Mouse (Mus musculus) 3T3-L1 (cell line): ENCODE results near the gene Psmd13.
A peak's percentile ranks its signal among the peaks of the same experiment; 100 is the strongest.

Source experiments
- DNase-seq: peaks from one replicate; pipeline ENCODE4 v3.0.0-alpha.2; 2015; ENCODE audit warnings: low read depth, low spot score

Psmd13 gene

GRCm38 (mm10) chr7:140907131-140907530 is 25.4 kb downstream of the Psmd13 start:
- DNase-seq, result no peak

GRCm38 (mm10) chr7:140907697-140908096 is 25.9 kb downstream of the Psmd13 start:
- no peak for DNase-seq

- no peak for DNase-seq
These were observed 26.4 kb downstream of the Psmd13 start for GRCm38 (mm10) chr7:140908181-140908580.

GRCm38 (mm10) chr7:140908634-140909107 is 26.9 kb downstream of the Psmd13 start:
- DNase-seq, result peak; percentile 75

- DNase-seq, result no peak
These were observed 30.5 kb downstream of the Psmd13 start for GRCm38 (mm10) chr7:140912293-140912692.

GRCm38 (mm10) chr7:140912846-140913482 is 31.2 kb downstream of the Psmd13 start:
- DNase-seq, result no peak

GRCm38 (mm10) chr7:140914031-140914690 is 32.4 kb downstream of the Psmd13 start:
- DNase-seq, result no peak

- DNase-seq, result no peak
These were observed 38.1 kb downstream of the Psmd13 start for GRCm38 (mm10) chr7:140919911-140920310.

GRCm38 (mm10) chr7:140920418-140921029 is 38.8 kb downstream of the Psmd13 start, which contains the start of gene Nlrp6:
TSS of gene Nlrp6 (plus strand) at chr7:140920902.
- no peak for DNase-seq

GRCm38 (mm10) chr7:140921225-140921975 is 39.6 kb downstream of the Psmd13 start:
- DNase-seq, result no peak

- DNase-seq, result no peak
These were observed 40.8 kb downstream of the Psmd13 start for GRCm38 (mm10) chr7:140922398-140923069.

GRCm38 (mm10) chr7:140923070-140923775 is 41.5 kb downstream of the Psmd13 start:
- DNase-seq, result no peak

GRCm38 (mm10) chr7:140927181-140927580 is 45.4 kb downstream of the Psmd13 start:
- DNase-seq, result no peak

GRCm38 (mm10) chr7:140938436-140938835 is 56.7 kb downstream of the Psmd13 start:
- peak; percentile 17 for DNase-seq

- DNase-seq, result no peak
These were observed 57.1 kb downstream of the Psmd13 start for GRCm38 (mm10) chr7:140938896-140939295.

GRCm38 (mm10) chr7:140939669-140940171 is 58.0 kb downstream of the Psmd13 start:
- peak; percentile 9 for DNase-seq

- peak; percentile 84 for DNase-seq
These were observed 59.7 kb downstream of the Psmd13 start, which contains the start of gene Pgghg for GRCm38 (mm10) chr7:140941222-140942051. TSS of gene Pgghg (plus strand) at chr7:140941391.

GRCm38 (mm10) chr7:140942341-140942740 is 60.6 kb downstream of the Psmd13 start:
- peak; percentile 24 for DNase-seq

GRCm38 (mm10) chr7:140942811-140943210 is 61.0 kb downstream of the Psmd13 start:
- DNase-seq, result no peak
